Mouse (Mus musculus) left cerebral cortex, postnatal 4 days (tissue): ENCODE results near the gene Fnbp1l. TPM values are rescaled to one million over a fixed set of nuclear protein-coding genes. Genes with fewer than 3 reads are reported as not detected.

ENCODE experiments used
- DNase-seq: peaks from one replicate; pipeline ENCODE4 v3.0.0-alpha.2; 2022
- intact Hi-C: fragments of 180-260 bp; cut with DNase I; formaldehyde crosslinking; loops from one replicate; pipeline ENCODE4 v1.15.1; 2025
- microRNA-seq: library from miRNA; unstranded; fragments of <30 nt; microRNA quantifications from one replicate; pipeline ENCODE4 v1.2.0, GENCODE M21; 2022
- total RNA-seq, 2 experiments: library from RNA; stranded (reverse); gene quantifications; 2 replicates each; pipeline ENCODE4 v1.2.3; 2021

Gene Fnbp1l
- total RNA-seq, 2 experiments from 2014 or later = 474 to 513 TPM

DNA sequence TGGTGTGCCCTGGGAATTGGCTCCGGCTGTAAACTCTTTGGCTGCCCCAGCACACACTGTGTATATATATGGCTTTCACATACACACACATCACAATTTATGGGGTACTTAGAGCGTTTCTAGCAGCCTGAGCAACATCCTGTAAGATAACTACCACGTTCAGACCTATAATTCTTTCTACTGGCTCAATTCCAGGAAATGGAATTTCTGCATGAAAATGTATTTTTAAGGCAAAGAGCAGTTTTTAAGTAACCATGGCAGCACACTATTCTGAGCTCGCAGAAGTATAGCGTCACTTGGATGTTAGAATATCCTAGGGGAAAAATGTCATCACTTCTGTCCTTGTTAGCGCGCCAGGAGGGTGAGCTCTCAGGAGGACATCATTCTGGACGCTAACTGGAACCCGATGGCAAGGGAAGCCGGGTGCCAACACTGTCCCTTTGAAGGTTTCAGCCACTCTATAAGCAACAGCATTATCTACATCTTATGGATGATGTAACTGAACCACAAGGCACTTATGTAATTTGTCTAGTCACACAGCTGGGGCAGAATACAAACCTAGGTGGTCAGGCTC is 113.1 kb downstream of the Fnbp1l start:
- intact Hi-C loops = no loop called here
- DNase-seq = no peak

DNA sequence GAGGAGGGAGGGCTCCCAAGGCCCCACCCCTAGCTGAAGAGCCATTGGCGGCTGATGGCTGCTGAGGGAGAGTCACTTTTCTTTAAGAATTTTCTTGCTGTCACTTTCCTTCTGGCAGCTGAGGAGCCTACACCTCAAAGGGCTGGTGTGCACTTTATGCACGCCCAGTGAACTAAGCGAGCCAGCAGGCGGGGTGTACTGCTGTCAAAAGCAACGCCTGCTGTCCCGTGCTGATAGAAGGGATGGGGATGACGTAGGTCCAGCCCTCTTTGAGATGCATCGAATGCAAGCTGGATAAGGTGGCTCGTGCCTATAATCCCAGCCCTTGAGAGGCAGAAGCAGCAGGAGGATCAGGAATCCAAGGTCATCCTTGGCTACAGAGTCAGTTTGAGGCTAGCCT is 118.6 kb downstream of the Fnbp1l start:
- intact Hi-C loops = no loop called here
- no peak for DNase-seq

DNA sequence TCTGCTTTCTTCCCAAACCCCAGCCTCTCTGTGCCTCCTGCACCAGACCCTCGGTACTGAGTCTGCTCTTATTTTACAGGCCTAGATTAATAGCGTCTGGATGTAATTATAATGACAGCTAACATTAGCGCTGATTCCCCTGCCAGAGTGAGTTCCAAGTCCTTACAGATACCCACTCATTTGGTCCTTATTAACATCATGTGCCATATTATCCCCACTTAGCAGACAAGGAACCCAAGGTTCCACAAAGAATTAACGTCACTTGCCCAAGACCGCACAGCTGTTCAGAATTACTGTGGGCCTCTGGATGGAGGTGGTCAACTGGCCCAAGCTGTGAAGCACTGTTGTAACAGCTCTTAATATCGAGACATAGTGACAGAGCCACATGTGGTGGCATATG is 119.9 kb downstream of the Fnbp1l start:
- intact Hi-C loops = no loop called here
- no peak for DNase-seq

DNA sequence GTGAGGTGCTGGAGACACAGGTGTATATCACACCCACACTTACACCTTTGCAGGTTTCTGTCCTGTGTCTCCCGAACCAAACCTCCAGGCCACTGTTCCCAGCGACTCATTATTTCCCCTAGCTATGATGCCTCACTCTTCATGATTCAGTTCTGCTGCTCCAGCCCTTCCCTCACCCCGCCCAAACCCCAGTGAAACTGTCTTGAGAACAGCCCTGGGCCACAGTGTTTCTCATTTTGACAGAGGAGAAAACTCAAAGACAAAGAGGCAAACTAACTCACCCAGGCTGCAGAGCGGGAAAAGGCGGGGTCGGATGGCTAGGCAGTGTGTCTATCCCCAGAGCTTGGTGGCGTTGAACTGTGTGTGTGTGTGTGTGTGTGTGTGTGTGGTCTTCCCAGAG is 121.0 kb downstream of the Fnbp1l start:
- no peak for DNase-seq
- intact Hi-C loops = no loop called here

DNA sequence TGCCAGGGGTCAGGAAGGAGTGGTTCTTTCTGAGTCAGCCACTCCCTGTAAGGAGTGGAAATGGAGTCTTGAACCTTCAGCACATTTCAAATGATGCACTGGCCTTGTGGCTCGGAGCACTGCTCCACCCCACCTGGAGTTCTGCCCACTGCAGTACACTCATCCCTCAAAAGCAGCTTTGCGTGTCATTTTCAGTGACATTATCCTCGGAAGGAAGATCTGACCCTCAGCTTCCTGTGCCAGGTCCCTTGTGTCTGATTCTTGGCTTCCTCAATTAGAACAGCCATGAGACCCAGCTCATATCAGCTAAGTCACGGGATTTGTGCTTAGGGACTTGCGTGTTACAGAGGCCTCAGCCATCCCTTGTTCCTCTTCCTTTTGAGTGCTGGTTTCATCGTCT is 121.6 kb downstream of the Fnbp1l start:
- no peak for DNase-seq
- intact Hi-C loops = no loop called here

DNA sequence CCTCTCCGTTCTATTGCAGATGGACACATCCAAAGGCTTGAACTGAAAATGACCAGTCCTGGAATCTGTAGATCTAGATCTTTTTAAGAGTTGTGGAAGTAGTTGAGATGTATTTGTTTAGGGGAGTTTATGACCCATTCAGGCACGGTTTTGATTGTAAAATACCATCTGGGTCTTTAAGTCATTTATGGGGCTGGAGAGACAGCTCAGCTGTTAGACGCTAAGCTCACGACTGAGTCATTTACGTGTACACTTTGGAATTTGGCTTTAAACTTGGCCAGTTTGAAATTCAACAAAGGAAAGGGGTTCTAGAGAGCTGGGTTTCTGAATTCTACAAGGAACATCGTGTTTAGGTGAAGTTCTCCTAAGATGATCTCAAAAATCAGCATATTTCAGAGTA is 124.8 kb downstream of the Fnbp1l start:
- intact Hi-C loops = no loop called here
- no peak for DNase-seq

DNA sequence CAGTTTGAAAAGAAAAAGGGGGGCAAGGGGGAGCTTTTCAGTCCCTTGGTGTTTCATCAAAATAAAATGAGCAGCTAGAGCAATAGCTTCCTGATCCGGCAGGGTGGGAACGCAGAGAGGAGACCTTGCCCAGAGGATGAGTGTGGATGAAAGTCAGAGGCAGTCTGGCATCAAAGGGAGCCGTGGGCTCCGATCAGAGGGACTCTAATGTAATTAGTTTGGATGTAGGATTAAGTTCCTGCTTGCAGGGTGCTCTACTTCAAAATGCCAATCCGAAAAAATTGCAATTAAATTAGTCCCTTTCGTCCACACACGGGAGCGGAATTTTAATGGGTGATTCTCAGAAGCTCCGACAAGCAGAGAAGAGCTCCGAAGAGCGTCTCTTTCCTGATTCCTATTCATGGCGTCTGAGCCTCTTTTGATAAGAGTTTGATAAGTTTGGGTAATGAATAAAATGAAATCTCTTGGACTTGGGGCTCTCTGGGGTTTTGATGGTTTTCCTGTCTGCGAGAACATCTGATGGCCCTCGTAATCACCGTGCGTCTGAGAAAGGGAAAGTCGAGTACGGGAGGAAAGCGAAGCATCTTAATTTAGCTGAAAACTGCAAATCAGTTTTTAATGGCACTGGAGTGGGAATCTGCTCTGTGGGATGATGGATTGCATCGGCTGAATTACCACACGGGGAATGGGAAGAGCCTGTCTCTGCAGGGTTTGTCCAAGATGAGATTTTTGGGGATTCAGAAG is 126.5 kb downstream of the Fnbp1l start:
- no peak for DNase-seq

DNA sequence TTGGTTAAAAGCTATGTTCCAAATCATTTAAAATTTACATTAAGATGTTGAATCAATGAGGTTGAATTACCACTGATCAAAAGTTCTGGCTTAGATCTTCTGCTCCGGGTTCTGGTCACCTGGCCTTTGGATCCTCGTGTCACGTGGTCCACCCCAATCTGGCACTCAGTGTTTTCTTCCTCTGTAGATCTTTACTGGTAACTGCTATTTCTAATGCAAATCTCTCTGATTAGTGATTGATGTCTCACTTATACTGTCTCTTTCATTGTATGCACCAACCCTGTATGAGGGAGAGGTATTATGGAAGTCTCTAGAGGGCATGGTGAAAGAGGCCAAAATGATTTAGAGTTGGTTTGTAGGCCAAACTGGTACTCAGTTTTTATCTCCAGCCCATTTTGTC is 127.5 kb downstream of the Fnbp1l start:
- intact Hi-C loops = no loop called here
- no peak for DNase-seq

More for the DNA sequence above, 126.5 kb downstream of the Fnbp1l start:
- intact Hi-C loops = no loop called here

DNA sequence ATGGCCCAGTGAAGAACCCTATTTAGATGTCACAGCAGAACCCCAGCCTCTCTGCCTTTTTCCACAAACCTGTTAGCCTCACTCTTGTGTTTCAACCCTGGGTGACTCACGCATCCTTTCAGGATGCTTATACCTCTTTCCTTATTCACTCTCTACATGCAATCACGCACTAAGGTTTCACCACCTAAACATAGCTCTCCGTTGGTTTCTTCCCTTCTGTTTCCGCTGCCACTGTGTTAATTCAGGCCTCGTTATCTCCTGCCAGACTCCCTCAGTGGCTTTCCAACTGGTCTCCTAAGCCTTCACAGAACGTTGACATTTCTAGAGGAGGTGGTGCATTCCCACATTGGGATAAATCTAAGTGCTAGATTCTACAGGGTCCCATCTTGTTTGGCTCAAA is 128.9 kb downstream of the Fnbp1l start:
- DNase-seq = no peak
- intact Hi-C loops = no loop called here

Small RNAs within 50 kb of the gene (microRNA-seq; reads per million reads assigned to microRNA genes)
- gene Mir7657 = not detected

Other genes with a start within 250 kb of the Fnbp1l start
- gene Pde5a, start 109.2 kb upstream of the Fnbp1l start, total RNA-seq = 10 to 100 TPM; 13.1 to 13.7 TPM